Mouse (Mus musculus): ENCODE results near the gene Tcirg1. TPM values are rescaled to one million over a fixed set of nuclear protein-coding genes. Genes with fewer than 3 reads are reported as not detected.

Tcirg1 gene
- polyA plus RNA-seq, 1 experiment = 45.5 TPM

GRCm38 (mm10) chr19:3928779-3929178 lies 21.8 kb upstream of the Tcirg1 start:
- no peak for DNase-seq (ENCODE audit: extremely low spot score in 1 of 2, low spot score in 1 of 2)

- DNase-seq (ENCODE audit: extremely low spot score in 1 of 2, low spot score in 1 of 2) = no peak
Observed at GRCm38 (mm10) chr19:3927989-3928388, 21.1 kb upstream of the Tcirg1 start.

GRCm38 (mm10) chr19:3926685-3927084 lies 19.8 kb upstream of the Tcirg1 start:
- DNase-seq (ENCODE audit: extremely low spot score in 1 of 2, low spot score in 1 of 2) = no peak

- DNase-seq (ENCODE audit: extremely low spot score in 1 of 2, low spot score in 1 of 2) = no peak
Observed at GRCm38 (mm10) chr19:3926279-3926678, 19.3 kb upstream of the Tcirg1 start.

DNA sequence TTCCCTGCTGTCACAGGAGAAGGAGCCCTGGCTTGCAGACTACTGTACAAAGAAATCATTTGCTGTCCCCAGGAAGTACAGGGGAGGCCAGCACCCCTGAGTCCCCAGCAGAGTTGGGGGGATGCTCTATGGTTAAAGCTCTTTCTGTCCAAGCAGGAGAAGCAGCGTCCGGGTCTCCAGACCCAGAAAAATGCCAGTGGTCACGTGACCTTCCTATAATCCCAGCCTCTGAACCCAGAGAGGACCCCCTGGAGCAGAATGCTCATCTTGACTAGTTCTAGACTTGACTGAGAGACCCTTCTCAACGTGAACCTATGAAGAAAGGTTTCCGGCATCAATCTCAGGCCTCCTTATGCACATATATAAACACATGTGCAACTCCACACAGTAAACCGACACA lies 18.9 kb upstream of the Tcirg1 start:
- DNase-seq (ENCODE audit: extremely low spot score in 1 of 2, low spot score in 1 of 2) = no peak

DNA sequence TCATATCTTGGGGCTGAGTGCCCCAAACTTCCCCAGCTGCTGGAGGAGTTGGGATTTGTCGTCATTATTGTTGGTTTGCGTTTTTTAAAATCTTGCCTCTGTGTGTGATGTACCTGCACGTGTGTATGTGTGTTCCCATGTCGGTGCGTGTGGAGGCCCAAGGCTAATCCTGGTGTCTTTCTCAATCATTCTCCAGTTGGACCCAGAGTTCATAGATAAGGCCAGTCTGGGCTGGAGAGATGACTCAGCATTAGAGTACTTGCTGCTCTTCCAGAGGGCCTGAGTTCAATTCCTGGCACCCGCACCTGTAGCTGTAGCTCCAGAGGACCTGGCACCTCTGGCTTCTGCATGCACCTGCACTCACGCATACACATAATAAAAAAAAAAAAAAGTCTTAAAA lies 17.9 kb upstream of the Tcirg1 start:
- DNase-seq (ENCODE audit: extremely low spot score in 1 of 2, low spot score in 1 of 2) = no peak

- no peak for DNase-seq (ENCODE audit: extremely low spot score in 1 of 2, low spot score in 1 of 2)
Observed at GRCm38 (mm10) chr19:3924190-3924589, 17.3 kb upstream of the Tcirg1 start.

DNA sequence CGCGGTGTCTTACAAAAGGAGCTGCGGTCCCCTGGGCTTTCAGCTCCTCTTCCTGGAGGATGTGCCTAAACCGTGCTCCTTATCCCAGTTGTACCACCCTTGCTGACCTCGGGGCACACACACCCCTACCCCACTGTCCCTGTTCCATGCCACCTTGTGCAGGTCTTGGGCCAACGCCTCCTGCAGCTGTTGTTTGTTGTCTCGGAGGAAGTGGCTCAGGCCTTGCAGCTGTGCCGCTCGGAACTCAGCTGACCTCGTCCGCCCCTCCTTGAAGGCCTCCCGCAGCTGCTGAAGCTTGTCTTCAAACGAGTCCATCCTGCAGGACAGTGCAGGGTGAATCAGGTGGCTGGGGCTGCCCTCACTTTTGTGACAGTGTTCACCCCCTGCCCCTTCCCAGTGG lies 16.7 kb upstream of the Tcirg1 start:
- no peak for DNase-seq (ENCODE audit: extremely low spot score in 1 of 2, low spot score in 1 of 2)

DNA sequence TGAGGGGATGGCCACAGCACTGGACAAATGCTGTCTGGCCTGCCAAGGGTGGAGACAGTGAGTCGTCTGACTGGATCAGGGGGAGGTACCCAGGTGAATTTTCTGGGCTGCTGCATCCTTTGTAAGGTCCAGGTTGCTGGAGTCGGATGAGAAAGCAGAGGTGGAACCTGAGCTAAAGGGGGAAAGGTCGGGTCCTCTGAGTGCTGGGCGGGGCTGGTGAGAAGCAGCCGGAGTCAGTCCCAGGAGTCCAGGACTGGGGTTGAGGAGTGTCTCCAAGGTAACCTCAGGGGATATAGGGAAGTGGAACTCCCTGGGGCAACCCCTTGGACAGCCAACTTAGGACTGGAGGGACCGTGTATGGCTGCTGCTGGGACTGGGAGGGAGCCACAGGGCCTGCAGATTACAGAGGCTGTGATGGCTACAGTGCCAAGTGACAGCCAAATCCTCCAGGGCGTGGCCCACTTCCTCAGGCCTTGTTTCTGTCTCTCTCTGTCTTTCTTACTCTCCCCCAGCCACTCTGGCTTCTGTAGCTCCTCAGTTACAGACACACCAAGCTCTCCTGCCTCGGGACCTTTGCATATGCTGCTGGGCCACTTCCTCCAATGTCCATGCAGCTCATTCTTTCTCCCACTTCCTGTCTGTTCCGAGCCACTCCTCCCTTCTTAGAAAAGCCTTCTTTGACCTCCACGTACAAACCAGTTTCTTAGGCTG lies 15.9 kb upstream of the Tcirg1 start:
- no peak for DNase-seq (ENCODE audit: extremely low spot score in 1 of 2, low spot score in 1 of 2)

DNA sequence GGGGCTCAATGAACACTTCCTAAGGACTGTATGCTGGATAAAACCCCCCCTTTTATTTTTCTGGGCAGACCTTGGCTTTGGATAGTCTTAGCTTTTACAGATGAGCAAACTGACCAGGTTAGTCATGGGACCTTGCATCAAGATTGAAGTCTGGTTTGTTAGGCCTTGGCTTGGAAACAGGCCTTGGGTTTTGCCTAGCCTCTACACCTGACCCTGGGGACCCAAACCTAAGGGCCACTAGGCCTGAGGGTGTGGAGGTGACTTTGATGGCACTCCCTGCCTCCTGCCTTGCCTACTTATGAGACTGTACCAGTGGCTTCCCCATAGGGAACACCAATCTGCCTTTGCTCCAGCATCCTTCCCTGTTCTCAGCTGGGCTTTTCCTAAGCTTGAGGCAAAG lies 13.0 kb upstream of the Tcirg1 start:
- no peak for DNase-seq (ENCODE audit: extremely low spot score in 1 of 2, low spot score in 1 of 2)

GRCm38 (mm10) chr19:3916727-3917126 lies 9.8 kb upstream of the Tcirg1 start:
- DNase-seq (ENCODE audit: extremely low spot score in 1 of 2, low spot score in 1 of 2) = no peak

DNA sequence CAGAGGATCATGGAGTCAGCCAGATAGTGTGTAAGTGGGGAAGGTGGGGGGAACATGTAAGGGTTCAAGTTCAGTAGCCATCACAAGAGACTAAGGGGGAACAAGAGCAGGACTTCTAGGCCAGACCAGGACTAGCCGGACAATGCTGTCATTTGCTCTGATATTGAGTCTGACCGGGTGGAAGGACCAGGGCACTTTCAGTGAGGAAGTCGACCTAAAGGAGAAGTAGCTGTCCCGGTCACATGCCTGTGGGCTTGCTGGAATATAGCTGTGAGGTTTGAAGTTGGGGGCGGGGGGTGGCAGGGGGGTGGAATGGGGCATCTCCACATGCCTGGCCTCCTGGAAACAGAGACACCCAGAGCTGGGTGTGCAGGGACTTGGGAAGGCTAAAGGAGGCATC lies 7.6 kb upstream of the Tcirg1 start:
- no peak for DNase-seq (ENCODE audit: extremely low spot score in 1 of 2, low spot score in 1 of 2)

GRCm38 (mm10) chr19:3913692-3914091 lies 6.8 kb upstream of the Tcirg1 start:
- no peak for DNase-seq (ENCODE audit: extremely low spot score in 1 of 2, low spot score in 1 of 2)

DNA sequence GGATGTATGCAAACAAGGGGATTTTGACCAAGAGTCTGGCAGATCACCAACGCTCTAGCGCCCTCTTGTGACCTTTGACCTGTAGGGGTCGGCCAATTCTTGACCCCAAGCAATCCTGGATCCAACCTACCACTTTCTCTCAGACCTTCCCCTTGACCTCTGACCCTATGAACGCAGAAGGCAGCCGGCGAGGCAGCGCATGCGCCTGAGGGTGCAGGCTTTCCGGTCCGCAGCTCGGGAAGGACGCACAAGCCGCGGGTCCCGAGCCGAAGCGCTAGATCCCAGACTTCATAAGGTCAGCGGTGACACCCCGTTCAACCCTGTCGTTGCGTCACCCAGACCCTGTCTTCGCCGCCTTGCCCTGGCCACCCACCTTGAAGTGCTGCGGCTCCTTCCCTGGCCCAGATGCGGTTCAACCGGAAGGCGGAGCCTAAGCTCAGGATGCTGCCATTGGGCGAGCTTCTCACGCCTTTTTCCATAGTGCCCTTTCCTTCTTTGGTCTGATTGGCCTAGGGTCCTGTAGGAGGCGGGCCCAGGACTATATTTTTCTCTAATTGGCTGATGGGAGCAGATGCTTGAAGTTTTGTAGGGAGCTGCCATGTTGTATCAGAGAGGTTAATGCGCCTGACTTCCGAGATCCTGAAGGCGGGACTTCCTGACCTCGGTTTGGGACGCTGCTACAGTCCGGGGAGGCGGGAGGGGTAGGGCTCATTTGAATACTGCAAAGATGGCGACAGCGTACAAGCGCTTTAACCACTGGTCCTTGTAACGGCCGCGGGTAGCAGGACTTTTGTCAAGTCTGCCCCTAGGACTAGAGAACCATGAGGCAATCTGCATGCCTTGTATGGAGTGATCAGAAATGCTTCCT lies 5.6 kb upstream of the Tcirg1 start, which contains the start of gene Ndufs8:
Gene Ndufs8 (minus strand): TSS at position 438 of the 868 bp plus-strand sequence.
- peak; percentile 97 to 98 for DNase-seq (ENCODE audit: extremely low spot score in 1 of 2, low spot score in 1 of 2)

- no peak for DNase-seq (ENCODE audit: extremely low spot score in 1 of 2, low spot score in 1 of 2)
Observed at GRCm38 (mm10) chr19:3910206-3910605, 3.3 kb upstream of the Tcirg1 start.

GRCm38 (mm10) chr19:3907876-3908660 lies 1.1 kb upstream of the Tcirg1 start:
- no peak for DNase-seq (ENCODE audit: extremely low spot score in 1 of 2, low spot score in 1 of 2)

GRCm38 (mm10) chr19:3906326-3906725 lies 607 bp downstream of the Tcirg1 start:
- DNase-seq (ENCODE audit: extremely low spot score in 1 of 2, low spot score in 1 of 2) = no peak

DNA sequence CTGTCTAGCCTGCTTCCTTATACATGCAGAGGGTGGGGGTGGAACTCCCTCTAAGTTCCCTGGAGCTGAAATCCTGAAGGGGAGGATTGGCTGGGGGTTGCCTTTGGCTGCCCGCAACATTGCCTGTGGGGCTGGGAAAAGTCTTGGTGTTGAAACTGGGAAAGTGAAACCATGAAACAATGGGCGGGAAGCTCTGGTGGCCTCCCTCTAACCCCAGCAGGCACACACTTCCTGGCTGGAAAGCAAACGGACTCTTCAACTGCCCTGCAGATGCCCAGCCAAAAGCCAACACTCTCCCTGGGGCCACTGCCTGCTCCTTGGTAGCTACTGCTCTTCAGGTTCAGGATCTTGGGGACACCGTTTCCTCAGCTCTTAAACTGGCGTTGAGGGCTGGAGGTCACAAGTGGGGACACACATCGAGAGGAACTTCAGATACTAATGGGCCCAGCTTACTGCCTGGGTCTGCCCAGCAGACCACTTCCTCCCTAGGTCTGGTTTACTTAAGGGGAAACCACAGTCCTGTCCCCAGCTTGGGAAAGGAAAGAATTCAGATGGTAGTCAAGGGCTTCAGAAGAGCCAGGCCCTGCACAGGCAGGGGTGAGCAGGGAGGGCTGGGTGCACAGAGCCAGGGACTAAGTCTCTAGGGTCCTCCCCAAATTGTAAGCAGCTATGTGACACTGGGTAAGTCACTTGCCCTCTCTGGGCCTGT lies 1.5 kb downstream of the Tcirg1 start:
- no peak for DNase-seq (ENCODE audit: extremely low spot score in 1 of 2, low spot score in 1 of 2)

DNA sequence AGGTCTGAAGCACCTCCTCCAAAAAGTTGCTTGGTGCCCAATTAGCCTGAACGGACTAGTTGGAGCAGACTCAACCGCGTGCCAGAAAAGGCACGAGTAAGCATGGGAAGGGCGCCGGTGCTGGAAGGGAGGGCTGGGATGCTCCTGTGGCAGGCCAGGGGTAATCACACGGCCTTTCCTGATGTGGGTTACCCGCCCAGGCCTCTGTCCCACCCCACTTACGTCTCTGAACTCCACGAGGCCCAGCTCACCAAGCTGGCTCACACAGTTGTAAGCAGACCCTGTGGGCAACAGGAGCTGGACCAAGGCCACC lies 2.6 kb downstream of the Tcirg1 start:
- DNase-seq (ENCODE audit: extremely low spot score in 1 of 2, low spot score in 1 of 2) = no peak

DNA sequence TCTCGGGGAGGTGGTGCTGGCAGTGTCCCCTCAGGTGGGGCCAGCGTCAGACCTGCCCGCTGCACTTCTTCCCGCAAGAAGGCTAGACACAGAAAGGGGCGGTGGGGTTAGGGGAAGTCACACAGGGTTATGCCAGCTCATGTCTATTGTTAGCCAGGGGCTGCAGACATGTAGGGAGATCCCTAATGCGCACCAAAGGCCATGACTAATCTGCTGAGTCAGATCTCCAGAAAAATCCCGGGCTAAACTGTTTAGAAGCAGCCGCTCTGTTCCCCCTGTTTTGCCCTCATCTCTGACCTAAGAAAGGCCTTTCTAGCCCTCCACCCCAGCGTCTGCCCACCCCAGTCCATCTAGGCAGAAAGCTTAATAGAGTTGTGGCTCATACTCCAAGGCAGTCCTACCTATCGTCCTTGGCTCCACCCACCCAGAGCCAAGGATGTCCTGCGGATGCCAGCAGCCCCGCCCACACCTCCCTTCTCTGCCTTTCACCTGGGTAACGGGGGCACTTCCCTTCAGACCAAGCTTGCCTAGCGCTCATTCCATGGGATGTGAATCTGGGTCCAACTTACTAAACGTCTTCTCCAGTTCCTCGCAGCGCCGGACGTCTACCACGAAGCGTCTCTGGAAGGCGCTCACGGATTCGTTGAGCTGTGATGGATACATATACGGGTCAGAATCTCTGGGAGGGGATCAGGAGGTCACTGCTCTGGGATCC lies 3.1 kb downstream of the Tcirg1 start:
- no peak for DNase-seq (ENCODE audit: extremely low spot score in 1 of 2, low spot score in 1 of 2)
